Mouse (Mus musculus) ES-E14 (cell line): Measurements from ENCODE around the gene Mast3.
"Not testable (repeated sequence)": the region's sequence is repeated elsewhere in the genome, so short reads cannot be mapped to it uniquely, and the experiment has no call there.

Source experiments
- CHD2 ChIP-seq: IDR thresholded peaks from 2 replicates; pipeline ENCODE4 v1.6.1; 2014; ENCODE audit warnings: mild to moderate bottlenecking, low read depth, low read length, inconsistent platforms
- ZNF384 ChIP-seq: IDR thresholded peaks from 2 replicates; pipeline ENCODE4 v1.6.1; 2012; ENCODE audit warnings: low read depth, low read length, inconsistent platforms

- not testable (repeated sequence) for TF ChIP-seq CHD2, ZNF384
Measured at GRCm38 (mm10) chr8:70822594-70822993, 17.7 kb upstream of the Mast3 start.
